23 mouse cellular contexts compared by ENCODE assay signal in the genomic region with DNA sequence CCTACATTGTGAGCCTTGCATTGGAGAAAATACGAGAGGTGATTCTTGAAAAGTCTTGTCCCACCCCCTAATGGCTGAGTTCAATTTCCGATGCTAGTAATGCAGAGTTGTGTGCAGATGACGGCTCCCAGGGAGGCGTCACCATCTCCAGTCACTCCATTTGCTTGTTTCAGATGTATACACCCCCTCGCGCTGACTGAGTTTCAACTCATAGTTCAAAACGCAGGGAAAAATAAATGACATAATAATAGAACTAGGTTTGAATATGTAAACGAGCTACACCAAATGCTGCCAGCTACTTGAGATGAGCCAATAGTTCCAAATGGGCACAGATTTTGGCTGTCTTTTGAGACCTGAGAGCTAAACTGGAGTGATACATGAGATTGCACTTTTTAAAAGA. TPM values are rescaled to one million over a fixed set of nuclear protein-coding genes. Genes with fewer than 3 reads are reported as not detected.
DNase-seq lines count a peak whose midpoint lies in the region; ATAC-seq and TF ChIP-seq lines count a peak whose summit lies in the region.
"Had no signal": no experiment of that assay in that cellular context is flagged by ENCODE, and none has a peak within 500 bp of the region (broad histone marks: within the 10 kb centered on the region; RNA-seq: fewer than 3 reads in every experiment).

No protein-coding gene starts in this region.

- ATAC-seq in forebrain, embryonic 15.5 days (replicated peaks): peak; percentile 35; the same call in 1 of the 2 replicates
- no peak for ATAC-seq in midbrain, embryonic 11.5 days (ENCODE audit: low FRiP score)
- no peak for ATAC-seq in midbrain, postnatal 0 days (ENCODE audit: low FRiP score)
- ATAC-seq: hindbrain, embryonic 16.5 days had no signal

- H3K9ac ChIP-seq in forebrain, embryonic 15.5 days (replicated peaks): no peak overlapping the region
- no peak overlapping the region for H3K9ac ChIP-seq in midbrain, embryonic 11.5 days (ENCODE audit: low read length)
- no peak overlapping the region for H3K9ac ChIP-seq in midbrain, postnatal 0 days (replicated peaks; ENCODE audit: low read length, poor library complexity, severe bottlenecking)
- H3K9ac ChIP-seq: hindbrain, embryonic 13.5 days; intestine, embryonic 15.5 days had no signal

- intact Hi-C loops in heart, postnatal 25 days (cut with DNase I): no loop called here

- no peak for DNase-seq in forebrain, embryonic 10.5 days (ENCODE audit: extremely low spot score, low spot score)
- DNase-seq in heart, adult 11 months: peak; percentile 64
- DNase-seq in heart, postnatal 25 days (ENCODE audit: low spot score): no peak
- peak; percentile 49 for DNase-seq in midbrain, embryonic 11.5 days (ENCODE audit: low spot score, missing footprints)
- DNase-seq in midbrain, postnatal 0 days (ENCODE audit: low spot score): no peak
- peak; percentile 32 for DNase-seq in brain, adult 2 months (ENCODE audit: low read depth, low spot score)
- DNase-seq in frontal cortex, postnatal 36 days (ENCODE audit: low spot score in 2 of 2): no peak
- DNase-seq: adrenal gland, adult 2 months; adrenal gland, postnatal 14 days; B cell, adult 2 months; cerebellum, adult 18-20 months; cerebellum, adult 9-10 months; cerebellum, postnatal 14 days; gastrocnemius, postnatal 10 days; gastrocnemius, postnatal 36 days; heart, postnatal 36 days; kidney, adult 11 months had no signal

- no peak overlapping the region for H3K27ac ChIP-seq in forebrain, embryonic 15.5 days (replicated peaks)
- no peak overlapping the region for H3K27ac ChIP-seq in forebrain, embryonic 10.5 days
- H3K27ac ChIP-seq in midbrain, embryonic 11.5 days (ENCODE audit: low read depth, low read length): no peak overlapping the region
- no peak overlapping the region for H3K27ac ChIP-seq in midbrain, postnatal 0 days (ENCODE audit: low read depth, low read length)
- H3K27ac ChIP-seq: hindbrain, embryonic 10.5 days; hindbrain, embryonic 13.5 days; intestine, embryonic 15.5 days had no signal

- peaks cover 4% of the 10 kb centered on the region; the same call in 1 of the 2 replicates for H3K4me1 ChIP-seq in forebrain, embryonic 15.5 days
- 0 out of 2 replicates have a peak, but pooled peaks cover 4% of the 10 kb centered on the region for H3K4me1 ChIP-seq in forebrain, embryonic 10.5 days
- H3K4me1 ChIP-seq in midbrain, embryonic 11.5 days (ENCODE audit: control insufficient read depth, insufficient read depth, low read length): no peaks in the 10 kb centered on the region
- no peaks in the 10 kb centered on the region for H3K4me1 ChIP-seq in midbrain, postnatal 0 days (ENCODE audit: insufficient read depth, low read length)
- H3K4me1 ChIP-seq: hindbrain, embryonic 13.5 days; intestine, embryonic 15.5 days had no signal

- no peaks in the 10 kb centered on the region for H3K27me3 ChIP-seq in forebrain, embryonic 15.5 days
- H3K27me3 ChIP-seq in forebrain, embryonic 10.5 days (ENCODE audit: poor library complexity, severe bottlenecking): no peaks in the 10 kb centered on the region
- no peaks in the 10 kb centered on the region for H3K27me3 ChIP-seq in midbrain, embryonic 11.5 days (ENCODE audit: control insufficient read depth, insufficient read depth, low read length)
- H3K27me3 ChIP-seq in midbrain, postnatal 0 days (ENCODE audit: insufficient read depth, low read length): no peaks in the 10 kb centered on the region
- H3K27me3 ChIP-seq: hindbrain, embryonic 13.5 days; intestine, embryonic 15.5 days had no signal

- H3K4me2 ChIP-seq in forebrain, embryonic 15.5 days (replicated peaks): no peak overlapping the region
- no peak overlapping the region for H3K4me2 ChIP-seq in midbrain, embryonic 11.5 days
- H3K4me2 ChIP-seq in midbrain, postnatal 0 days (ENCODE audit: low read depth, low read length, poor library complexity, severe bottlenecking): no peak overlapping the region
- H3K4me2 ChIP-seq: heart, embryonic 11.5 days; hindbrain, embryonic 13.5 days; intestine, embryonic 15.5 days had no signal

- H3K9me3 ChIP-seq in forebrain, embryonic 15.5 days: no peaks in the 10 kb centered on the region
- no peaks in the 10 kb centered on the region for H3K9me3 ChIP-seq in forebrain, embryonic 10.5 days
- H3K9me3 ChIP-seq in midbrain, embryonic 11.5 days (ENCODE audit: control insufficient read depth, low read length): no peaks in the 10 kb centered on the region
- H3K9me3 ChIP-seq in midbrain, postnatal 0 days (ENCODE audit: low read length): no peaks in the 10 kb centered on the region
- H3K9me3 ChIP-seq: hindbrain, embryonic 10.5 days; hindbrain, embryonic 13.5 days; intestine, embryonic 15.5 days had no signal

- TF ChIP-seq CTCF in midbrain, postnatal 0 days (IDR thresholded peaks at IDR 0.05): no peak

- no peak overlapping the region for H3K4me3 ChIP-seq in forebrain, embryonic 15.5 days
- no peak overlapping the region for H3K4me3 ChIP-seq in forebrain, embryonic 10.5 days
- H3K4me3 ChIP-seq in midbrain, embryonic 11.5 days (ENCODE audit: low read depth, low read length): no peak overlapping the region
- H3K4me3 ChIP-seq in midbrain, postnatal 0 days (ENCODE audit: low read depth, low read length): no peak overlapping the region
- H3K4me3 ChIP-seq: hindbrain, embryonic 10.5 days; hindbrain, embryonic 13.5 days; intestine, embryonic 15.5 days had no signal

- WGBS in forebrain, embryonic 15.5 days: 75% methylated on average over 8 of the region's 8 CpGs
- 93% methylated on average over 8 of the region's 8 CpGs for WGBS in forebrain, embryonic 10.5 days
- 93% methylated on average over 8 of the region's 8 CpGs for WGBS in midbrain, embryonic 11.5 days
- WGBS in midbrain, postnatal 0 days: 94% methylated on average over 8 of the region's 8 CpGs

- no peaks in the 10 kb centered on the region for H3K36me3 ChIP-seq in forebrain, embryonic 15.5 days
- no peaks in the 10 kb centered on the region for H3K36me3 ChIP-seq in forebrain, embryonic 10.5 days (replicated peaks)
- no peaks in the 10 kb centered on the region for H3K36me3 ChIP-seq in midbrain, embryonic 11.5 days (ENCODE audit: control insufficient read depth, insufficient read depth, low read length)
- H3K36me3 ChIP-seq in midbrain, postnatal 0 days (ENCODE audit: insufficient read depth, low read length): no peaks in the 10 kb centered on the region
- H3K36me3 ChIP-seq: hindbrain, embryonic 10.5 days; hindbrain, embryonic 13.5 days; intestine, embryonic 15.5 days had no signal

RNA-seq across cellular contexts. Expression of a gene that starts 49.7 kb away (rescaled TPM):
- polyA plus RNA-seq in forebrain, embryonic 15.5 days (2015; fragmentation: Nextera tagmentation; extraction: Ambion mirVana): 7.5 and 8.7 TPM in 2 replicates
- polyA plus RNA-seq in forebrain, embryonic 10.5 days (2016; fragmentation: Nextera tagmentation; extraction: Ambion mirVana): 10.2 and 11.5 TPM in 2 replicates
- total RNA-seq in heart, postnatal 25 days (2021): 10 to 100 TPM; 11.9 to 12.0 TPM
- polyA plus RNA-seq in midbrain, embryonic 11.5 days (2014; fragmentation: Nextera tagmentation; extraction: Ambion mirVana): 17.7 and 17.8 TPM in 2 replicates
- total RNA-seq in midbrain, postnatal 0 days (2014; rRNA removed): 10.2 and 10.7 TPM in 2 replicates
- 6.8 and 7.1 TPM in 2 replicates for polyA plus RNA-seq in midbrain, postnatal 0 days (2015; fragmentation: Nextera tagmentation; extraction: Ambion mirVana)

Comparison
In these comparisons a context has a peak if more than half of its experiments do, and no peak if none do; other contexts are left out.
1. DNase-seq: peak in heart, adult 11 months (single experiment), midbrain, embryonic 11.5 days (single experiment) and brain, adult 2 months (single experiment); none in forebrain, embryonic 10.5 days (single experiment), heart, postnatal 25 days (single experiment), midbrain, postnatal 0 days (single experiment) and frontal cortex, postnatal 36 days (0 of 2).